Mouse (Mus musculus) cerebellum, postnatal 25 days (tissue): ENCODE results near the gene Fignl1.

ENCODE experiments used
- DNase-seq, 2 experiments: peaks; one replicate each; pipeline ENCODE4 v3.0.0; 2021; ENCODE audit warnings: mixed read lengths in 2 of 2

Gene Fignl1

DNA sequence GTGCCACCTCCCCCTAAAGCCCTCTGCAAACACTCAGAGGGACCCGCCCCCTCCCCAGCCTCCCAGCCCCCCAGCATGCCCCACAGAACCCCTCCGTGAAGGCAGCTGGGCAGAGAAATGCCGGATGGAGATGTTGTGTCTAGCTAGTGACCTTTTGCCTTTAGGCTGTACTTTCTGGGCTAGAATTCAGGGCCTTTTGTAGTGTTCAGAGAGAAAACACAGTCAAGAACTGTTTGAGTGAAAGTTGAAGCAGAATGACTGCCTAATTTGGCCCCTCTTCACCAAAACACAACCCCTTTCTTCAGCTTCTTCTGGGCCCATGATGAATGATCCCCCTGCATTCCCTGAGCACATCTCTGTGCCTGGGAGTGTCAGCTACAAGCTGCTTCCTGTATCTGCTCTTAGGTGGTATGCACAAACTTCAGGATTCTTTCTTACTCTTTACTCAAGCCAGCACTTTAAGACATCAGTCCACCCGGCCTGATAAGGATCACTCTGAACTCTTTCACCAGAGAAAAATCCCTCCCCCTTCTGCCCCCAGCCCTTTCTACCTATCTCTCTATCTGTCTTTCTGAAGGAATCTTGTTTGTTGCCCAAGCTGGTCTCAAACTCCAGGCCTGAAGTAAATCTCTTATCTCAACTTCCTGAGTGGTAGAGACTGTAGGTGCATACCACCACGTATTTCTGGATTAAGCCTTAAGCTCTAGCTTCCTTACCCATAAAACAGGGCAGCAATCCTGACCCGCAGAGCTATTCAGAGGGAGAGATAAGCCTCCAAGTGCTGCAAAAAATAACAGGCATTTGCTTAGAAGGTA is 23.4 kb upstream of the Fignl1 start:
- DNase-seq = no peak

DNA sequence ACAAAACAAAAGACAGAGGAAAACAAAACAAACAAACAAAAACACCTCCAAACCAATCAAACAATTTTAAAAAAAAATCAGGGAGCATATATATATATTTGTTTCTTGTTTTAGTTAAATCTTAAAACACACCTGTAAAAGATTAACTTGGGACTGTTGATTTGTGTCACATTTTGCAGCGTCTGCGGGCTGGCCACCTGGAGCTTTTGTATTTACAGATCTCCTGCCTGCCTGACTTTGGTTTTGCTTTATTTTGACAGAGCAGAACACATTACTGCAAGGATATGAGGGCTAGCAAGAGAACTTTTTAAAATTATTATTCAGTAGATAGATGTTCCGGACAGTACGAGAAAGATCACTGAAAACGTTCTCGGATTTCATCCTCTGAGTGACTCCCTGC is 22.8 kb upstream of the Fignl1 start:
- no peak for DNase-seq

DNA sequence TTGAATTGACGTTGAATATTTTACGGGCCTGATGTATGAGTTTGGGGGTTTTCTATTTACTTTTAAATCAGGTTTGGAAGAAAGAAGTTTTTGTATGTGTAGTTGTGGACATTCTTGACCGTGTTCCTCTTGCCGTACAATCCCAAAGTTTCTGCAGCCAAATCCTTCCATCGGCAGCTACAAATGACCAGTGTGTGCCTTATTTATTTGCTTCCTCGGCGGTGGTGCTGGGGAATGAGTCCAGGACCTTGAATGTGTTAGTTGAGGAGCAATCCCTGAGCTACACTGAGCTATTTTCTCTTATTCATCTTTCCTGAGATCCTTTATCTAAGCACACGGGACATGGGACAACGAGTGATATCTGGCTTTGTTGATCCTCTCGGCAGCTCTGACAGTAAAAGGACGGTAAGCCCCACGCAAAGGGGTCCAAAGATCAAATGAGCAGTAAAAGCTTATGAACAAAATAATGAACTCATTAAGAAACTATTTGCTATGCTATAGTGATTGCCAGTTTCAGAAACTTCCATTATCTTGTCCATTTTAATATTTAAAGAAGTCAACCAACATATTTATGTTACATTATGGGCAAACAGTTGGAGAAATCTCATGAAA is 22.2 kb upstream of the Fignl1 start:
- DNase-seq = no peak

DNA sequence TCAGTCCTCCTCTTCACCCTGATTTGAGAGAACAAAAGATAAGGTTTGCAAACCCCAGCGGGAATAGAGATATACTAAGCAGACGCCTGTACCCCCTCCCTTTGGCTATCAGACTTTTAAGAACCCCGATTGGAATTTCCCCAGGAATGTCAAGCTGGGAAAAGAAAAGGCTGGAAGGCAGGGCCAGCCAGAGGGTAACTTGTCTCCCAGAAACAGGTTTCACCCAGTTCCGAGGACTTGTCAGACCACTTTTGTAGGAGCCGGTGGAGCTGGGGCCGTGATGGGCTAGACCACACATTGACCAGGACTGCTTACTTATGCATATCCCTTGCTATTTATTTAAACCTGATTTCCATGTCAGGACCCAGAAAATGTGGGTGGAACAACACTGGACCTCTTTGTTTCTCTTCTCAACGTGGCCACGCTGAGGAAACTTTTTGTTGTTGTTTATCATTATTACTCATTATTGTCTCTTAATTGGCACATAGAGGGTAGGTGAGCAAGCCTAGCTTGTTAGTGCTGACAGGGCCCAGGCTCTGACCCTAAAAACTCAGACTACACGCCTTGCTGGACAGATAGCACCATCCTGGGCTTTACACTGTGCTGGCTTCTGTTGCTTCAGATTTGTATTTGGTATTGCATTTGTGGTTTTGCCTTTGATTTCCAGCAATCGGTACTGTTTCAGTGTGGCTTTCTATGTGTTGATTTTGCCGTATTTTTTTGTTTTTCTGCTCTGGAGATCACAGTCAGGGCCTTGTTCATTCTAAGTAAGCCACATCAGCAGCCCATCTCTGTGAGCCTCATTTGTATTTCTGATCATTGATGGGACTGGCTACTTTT is 20.6 kb upstream of the Fignl1 start:
- DNase-seq = no peak

DNA sequence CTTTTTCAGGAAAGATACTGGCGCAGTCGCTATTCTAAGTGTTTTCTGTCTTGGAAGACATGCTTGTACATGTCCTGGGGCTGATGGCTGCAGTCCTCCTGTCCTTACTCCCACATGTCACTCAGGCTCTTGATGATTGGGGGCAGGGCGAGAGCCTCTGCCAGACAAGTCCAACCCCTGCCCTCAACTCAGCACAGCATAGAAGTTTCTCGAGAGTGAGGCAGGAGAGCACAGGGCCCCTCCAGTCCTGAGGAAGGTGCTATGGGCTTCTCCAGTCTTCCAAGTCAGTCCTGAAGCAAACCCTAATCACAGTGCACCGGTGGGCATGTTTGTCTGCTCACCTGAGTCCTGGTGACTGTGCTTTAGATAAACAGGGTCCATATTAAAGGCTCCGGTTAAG is 20.0 kb upstream of the Fignl1 start:
- DNase-seq = no peak

DNA sequence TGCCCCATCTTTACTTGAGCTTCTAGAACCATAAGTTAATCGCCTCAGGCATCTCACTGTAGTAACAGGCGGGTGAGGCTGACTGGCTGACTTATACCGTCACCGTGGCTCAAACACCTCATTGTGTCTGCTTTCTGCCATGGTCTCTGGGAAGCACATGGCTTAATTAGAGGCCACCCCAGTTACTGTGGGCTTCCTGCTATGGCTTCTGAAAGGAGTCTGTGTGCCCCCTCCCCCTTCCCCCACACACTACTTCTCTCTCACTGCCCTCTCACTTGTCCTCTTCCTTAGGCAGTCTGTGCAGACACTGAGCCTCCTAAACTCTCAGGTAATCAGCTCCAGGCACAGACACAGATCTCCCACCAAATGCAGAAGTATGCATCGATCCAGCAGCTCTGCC is 19.5 kb upstream of the Fignl1 start:
- no peak for DNase-seq

DNA sequence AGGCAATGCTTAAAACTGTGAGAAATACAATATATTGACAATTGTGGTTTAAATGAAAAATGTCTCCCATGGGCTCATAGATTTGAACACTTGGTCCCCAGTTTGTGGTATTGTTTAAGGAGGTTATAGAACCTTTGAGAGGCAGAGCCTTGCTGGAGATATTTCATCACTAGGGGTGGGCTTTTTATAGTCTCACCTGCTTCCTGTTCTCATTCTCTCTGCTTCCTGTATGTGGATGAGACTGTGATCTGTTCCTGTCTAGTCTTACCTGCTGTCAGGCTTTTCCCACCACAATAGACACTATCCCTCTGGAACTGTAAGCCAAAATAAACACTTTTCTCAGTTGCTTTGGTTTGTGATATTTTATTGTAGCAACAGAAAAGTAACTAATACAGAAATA is 17.7 kb upstream of the Fignl1 start:
- DNase-seq = no peak

DNA sequence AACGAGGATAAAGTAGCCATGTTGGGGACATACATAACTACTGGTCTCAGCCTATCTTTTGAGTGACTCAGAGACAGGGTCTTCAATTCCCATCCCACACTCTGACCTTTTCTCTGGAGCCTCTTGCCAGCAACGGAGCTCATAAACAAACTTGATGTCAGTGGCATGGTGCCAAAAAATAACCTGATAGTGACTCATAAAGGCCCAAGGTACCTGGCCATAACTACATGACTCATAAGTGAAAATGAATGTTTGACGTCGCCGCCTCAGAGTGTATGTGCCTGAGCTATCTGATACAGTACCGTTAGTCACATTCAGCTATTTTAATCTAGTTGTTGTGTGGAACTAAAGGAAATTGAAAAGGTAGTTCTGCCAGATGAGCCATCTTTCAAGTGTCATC is 16.9 kb upstream of the Fignl1 start:
- no peak for DNase-seq

DNA sequence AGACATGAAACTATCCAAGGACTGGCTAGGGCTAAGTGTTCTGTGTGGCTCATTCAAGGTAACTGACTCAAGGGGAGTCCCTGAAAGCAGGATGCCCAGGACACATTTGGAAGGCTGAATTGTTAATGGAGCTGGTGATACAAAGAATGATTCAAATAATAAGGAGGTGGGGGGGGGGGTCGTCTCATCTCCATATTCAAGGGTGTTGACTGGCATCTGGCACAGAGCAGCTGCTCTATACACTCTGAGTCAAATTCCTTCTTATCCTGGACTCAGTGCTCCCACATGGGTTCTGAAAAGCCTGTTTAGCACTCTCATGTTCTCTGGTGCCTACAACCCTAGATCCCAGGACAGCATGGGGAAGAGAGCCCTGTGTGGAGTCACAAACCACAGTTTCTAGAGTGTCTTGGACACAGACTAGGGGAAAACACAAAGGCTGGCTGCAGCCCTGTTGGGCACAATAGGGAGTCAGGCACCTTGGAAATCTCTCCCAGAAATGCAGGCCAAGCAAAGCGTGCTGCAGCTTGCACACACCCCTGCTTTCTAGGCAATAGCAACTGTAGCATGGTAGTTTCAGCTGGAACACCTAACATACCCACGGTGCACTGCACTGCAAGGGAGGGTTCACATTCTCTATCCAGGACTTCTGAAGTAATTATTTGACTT is 16.3 kb upstream of the Fignl1 start:
- no peak for DNase-seq

DNA sequence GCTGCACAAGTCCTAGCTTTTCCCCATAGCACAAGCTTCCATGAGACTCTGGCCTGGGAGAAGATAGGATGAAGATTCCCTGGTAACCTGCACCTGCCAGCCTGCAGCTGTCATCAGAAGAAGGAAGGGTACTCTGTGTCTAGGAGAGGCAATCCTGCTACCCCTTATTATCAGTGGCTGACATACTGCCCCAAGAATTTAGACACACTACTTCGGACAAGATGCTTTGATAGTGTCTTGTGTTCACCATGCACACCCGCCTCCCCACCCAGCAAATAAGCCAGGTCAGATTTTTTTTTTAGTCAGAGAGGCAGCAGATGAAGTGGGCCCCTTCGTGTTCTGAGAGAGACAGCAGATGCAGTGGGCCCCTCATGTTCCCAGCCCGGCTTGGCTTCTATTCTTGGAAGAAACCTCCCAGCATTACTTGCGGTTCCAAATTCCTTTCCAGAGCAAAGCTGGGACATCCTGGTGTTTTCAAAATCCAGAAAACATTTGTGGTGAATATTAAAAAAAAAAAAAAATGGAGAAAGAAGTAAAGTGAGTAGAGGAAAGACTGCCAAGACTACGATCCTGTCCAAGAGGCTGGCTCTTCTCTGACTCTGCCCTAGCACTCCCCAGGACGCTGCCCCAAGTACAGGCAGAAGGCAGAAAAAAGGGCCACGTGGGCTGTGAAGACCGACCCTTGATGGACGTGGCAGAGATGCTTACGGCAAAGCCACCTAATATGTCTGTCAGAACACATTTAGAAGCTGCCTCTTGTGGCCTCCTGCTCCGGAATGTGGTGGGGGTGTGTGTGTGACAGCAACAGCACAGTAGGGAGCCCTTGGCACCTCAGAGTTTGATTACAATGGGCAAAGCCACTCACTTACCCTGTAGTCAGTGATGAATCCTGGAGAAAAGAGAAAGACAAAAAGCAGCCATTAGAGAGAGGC is 15.5 kb upstream of the Fignl1 start:
- no peak for DNase-seq

DNA sequence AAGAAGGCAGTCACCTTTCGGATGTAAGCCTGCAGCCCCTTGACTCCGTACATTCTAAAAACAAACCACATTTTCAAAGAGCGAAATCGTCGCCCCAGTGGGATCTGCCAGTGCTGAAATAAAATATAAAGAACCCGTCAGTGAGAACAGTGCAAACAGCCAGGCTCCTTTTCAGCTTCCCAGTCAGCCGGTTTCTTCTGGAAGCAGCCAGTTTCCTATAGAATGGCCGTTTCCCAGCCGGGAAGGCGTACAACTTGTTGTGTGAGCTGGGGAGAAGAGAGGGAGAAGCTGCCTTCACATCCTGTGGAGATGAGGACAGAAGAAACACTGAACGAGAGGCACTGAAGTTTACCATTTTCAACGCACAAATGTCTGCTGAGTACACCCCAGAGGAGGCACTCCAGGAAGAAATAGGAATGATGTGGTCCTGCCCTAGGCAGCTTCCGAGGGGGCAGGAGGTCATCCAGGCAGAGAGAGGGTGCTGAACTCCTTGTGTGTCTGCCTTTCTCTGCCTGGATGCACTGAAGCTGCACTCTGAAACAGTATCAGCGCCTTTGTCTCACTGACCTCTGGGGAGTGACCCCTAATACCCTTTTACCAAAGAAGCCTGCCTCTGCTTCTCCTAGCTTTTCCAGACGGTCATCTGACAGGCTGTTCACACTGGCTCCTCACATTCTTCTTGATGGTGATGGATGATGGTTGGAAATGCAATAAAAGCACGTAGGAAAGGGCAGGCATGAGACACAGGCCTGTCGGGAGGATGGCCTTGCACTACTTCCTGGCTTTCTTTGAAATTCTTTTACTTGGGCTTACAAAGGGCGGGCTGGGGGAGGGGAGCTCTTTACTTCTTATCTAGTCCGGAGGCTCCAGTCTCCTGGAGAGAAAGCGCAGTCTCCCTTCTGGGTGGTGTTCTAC is 13.7 kb upstream of the Fignl1 start:
- no peak for DNase-seq

DNA sequence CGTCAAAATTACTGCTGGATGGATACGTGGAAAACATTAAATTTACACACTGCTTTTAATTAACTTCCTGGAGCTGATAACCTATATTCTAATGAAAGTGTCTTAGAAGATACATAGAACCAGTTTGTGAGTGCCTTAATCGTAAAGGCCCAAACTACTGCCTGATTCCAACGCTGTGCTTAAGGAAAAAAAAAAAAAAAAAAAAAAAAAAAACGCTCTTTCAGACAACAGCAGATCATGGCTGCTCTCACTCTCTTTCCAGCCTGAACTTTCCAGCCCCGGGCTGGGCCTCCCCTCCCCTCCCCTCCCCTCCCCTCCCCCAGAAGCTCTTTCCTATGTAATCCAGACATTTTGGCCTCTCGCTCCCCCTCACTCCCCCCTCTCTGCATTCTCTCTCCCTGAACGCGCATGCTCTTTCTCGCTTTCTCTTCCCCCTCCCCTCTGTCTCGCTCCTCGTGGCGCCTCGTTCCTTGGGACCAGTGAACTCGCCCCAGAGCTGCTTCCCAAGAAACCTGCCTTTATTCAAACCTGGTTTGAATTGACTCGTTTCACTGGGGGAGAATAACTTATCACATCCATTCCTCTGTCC is 12.7 kb upstream of the Fignl1 start:
- peak in 1 of 2 experiments; percentile 20 for DNase-seq

DNA sequence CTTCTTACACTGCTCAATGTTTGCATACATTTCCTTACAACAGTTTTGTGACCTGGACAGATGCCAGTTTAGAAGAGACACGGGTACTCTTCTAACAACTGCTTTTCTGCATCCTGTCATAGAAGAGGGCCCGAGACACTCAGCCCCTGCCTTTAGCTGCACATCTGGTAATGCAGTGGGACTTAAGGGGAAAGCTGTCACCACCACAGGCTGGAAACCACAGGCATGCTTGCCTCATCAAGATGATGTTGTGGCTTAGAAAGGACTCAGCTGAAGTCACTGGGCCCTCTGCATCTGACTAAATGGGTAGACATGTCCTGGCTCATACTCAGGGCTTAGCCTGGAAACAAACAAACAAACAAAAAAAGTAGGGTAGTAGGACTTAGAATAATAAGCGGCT is 12.0 kb upstream of the Fignl1 start:
- DNase-seq = no peak

DNA sequence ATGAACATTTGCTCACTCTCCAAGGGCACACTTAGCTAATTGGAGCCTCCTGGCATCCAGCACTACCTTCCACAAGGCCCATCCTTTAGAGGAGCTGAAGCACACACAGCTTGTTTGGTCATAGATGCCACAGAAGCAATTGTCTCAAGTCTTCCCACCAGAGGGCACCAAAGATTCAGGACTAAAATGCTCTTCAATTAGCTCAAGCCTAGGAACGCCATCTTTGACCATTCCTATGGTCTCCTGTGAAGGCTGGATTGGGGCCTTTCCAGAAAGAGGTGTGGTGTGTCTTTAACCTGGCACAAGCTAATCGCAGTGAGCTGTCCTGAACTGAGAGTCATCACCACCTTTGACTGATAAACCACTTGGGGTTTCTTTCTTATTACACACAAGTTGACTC is 11.5 kb upstream of the Fignl1 start:
- DNase-seq = peak; percentile 59 to 79

DNA sequence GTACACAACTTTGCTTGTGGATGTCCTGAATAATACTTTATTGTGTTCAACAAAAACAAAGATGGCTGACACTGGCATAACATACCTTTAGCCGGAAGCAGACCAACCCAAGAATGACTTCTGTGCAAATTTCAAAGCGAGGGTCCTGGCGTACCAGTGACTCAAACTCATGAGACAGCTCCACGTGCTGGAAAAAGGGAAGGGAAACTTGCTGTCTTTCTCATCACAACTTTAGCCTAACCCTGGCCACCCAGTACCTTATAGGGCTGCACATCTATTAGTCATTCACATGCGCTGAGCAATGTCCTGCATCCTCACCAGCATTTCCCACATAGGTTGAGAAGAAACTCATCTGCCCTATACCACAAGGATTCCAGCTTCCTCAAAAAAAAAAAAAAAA is 10.4 kb upstream of the Fignl1 start:
- DNase-seq = no peak

DNA sequence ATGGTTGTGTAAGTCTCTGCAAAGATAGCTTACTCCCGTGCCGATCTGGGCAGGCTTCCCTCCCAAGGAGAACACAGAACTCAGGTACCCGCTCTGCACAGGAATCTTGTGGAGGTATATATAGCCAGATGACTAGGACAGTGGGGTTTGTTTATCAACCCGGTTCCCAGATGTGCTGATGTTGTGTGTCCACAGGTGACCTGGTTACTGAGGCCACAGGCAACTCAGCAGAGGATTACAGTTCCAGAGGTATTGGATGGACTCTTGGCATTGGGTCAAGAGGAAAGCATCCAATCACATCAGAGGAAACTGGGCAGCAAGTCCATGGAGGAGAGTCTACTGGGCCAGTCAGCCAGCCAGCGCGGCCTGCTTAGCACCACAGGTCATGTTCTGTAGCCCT is 10.0 kb upstream of the Fignl1 start:
- DNase-seq = no peak

DNA sequence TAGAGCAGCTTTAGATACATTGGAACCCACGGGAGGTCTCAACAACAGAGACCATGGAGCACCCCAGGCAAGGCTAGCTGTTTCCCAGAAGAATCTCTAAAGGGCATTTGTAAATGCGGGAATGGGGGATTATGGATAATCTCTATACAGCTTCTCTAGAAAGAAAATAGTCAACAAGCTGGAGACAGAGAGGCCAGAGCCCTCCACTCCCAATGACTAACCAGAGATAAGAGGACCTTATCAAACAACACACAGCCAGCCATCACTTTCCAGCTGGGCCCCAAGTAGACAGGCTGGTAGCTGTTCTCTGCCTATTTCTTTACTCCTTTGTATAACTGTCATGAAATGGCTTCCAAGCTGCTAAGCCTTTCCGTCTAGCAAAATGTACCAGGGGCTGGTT is 7.0 kb upstream of the Fignl1 start:
- DNase-seq = no peak

DNA sequence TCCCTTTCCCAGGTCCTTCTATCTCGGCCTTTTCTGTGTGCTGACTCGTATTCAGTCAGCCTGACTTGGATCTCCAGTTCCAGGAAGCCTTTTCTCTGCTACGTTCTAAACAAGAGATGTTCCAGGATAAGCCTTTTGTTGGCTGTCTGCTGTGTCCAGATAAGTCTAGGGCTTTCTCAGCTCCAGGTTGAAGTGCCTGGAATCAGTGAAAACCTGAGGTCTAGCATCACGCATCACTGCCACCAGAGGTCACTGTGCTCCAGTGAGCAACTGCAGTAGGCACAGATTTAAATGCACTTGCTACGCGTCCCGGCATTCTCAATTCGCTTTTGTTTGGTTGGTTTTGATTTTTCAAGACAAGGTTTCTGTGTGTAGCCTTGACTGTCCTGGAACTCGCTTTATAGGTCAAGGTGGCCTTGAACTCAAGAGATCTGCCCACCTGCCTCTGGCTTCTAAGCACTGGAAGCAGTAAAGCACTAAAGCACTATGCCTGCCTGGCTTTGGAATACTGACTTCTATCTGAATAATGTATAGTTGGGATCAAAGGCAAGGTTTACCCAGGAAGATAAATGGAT is 3.2 kb upstream of the Fignl1 start:
- peak; percentile 70 to 82 for DNase-seq

DNA sequence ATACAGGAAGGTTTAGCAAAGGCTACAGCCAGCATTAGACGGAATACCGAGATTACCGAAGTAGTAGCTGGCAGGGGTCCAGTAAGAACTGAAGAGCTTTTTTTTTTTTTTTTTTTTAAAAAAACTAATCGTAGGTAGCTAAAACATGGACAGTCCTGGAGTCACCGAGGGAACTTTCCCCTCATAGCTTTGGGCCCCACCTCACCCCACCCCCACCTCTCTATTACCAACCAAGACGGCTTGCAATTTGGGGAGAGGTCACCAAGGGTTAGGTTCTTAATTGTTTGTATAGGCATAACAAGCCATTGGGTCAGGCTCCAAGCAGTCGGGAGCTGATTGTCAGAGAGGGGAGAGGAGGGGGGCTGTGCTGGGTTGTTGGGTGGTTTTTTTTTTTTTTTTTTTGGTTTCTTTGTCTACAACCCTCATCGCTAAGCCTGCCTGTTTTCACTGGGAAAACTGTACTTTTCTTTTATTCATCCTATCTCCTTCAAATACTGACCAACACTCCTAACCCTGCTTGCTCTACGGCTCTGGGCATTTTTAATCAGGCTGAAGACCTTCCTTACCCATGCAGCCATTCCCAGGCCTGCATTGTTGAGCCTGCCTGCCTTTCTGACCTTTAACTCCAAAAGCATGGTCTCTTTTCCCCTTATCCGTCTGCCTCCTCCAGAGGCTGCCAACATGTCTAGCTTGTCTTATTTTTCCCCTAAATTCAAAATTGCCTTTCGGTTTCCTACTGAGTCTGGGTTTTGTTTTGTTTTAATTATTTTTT is 828 bp upstream of the Fignl1 start:
- no peak for DNase-seq
